Mouse (Mus musculus) splenic B cell, adult 2 months (primary cell): Measurements from ENCODE around the gene Acy3.
"Not testable (repeated sequence)": the region's sequence is repeated elsewhere in the genome, so short reads cannot be mapped to it uniquely, and the experiment has no call there.

ENCODE experiments used
- DNase-seq: peaks from one replicate; pipeline ENCODE4 v3.0.0-alpha.2; 2011; ENCODE audit warnings: low read depth, low spot score
- H3K27me3 ChIP-seq: 2 replicates; pipeline ENCODE4 v1.6.1; 2012; ENCODE audit warnings: mild to moderate bottlenecking, low read length, moderate library complexity, mixed read lengths; ENCODE audit not compliant: control insufficient read depth, poor library complexity, insufficient read depth, severe bottlenecking
- H3K36me3 ChIP-seq: 2 replicates; pipeline ENCODE4 v1.6.1; 2012; ENCODE audit warnings: mild to moderate bottlenecking, low read length, moderate library complexity, mixed read lengths; ENCODE audit not compliant: control insufficient read depth, poor library complexity, insufficient read depth, severe bottlenecking

Acy3 gene

DNA sequence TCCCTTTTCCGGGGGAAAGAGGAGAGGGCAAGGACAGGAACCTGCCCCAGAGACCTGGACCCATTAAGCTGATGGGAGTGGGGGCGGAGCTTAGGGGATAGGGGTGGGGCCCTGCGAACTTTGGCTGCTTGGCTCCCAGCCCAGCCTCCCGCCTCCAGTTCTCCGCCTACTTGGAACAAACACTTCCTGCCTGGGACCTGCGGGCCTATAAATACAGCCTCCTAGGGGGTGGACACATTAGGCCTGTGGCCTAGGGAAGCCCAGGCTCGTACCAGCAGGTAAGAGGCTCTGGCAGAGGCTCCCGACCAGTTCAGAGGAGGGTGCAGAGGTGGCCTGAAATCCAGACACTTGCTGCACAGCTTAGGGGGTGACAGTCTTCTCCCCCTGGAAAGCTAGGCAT, at the start of gene Acy3:
Gene Acy3 (plus strand): TSS at position 237 of the 400 bp plus-strand sequence.
- H3K36me3 ChIP-seq = no peaks in the 10 kb centered on the region
- no peaks in the 10 kb centered on the region for H3K27me3 ChIP-seq
- no peak for DNase-seq

DNA sequence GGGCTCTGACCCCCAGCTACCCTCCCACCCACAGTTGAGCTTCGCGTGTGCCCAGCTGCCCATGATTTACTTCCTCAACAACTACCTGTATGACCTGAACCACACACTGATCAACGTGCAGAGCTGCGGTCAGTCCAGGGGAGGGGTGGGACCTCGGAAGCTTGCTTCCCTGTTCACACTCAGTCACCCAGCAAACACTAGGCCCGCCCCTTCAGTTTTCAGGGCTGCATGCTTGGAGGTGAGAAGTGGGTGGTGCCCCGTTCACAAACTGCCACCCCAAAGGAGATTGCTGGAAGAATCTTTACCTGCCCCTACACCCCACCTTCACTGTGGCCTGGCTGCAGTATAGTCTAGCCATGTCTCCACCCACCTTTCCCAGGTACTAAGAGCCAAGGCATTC, 44.1 kb upstream of the Acy3 start:
- H3K36me3 ChIP-seq = peaks cover 19% of the 10 kb centered on the region
- no peaks in the 10 kb centered on the region; the same call in 1 of the 2 replicates for H3K27me3 ChIP-seq
- peak; percentile 59 for DNase-seq

- peak; percentile 94 for DNase-seq
- Histone ChIP-seq H3K27me3 (no peaks in the 10 kb centered on the region; the same call in 1 of the 2 replicates), H3K36me3 (peaks cover 28% of the 10 kb centered on the region)
Measured at GRCm38 (mm10) chr19:3942986-3943735, 43.2 kb upstream of the Acy3 start.

DNA sequence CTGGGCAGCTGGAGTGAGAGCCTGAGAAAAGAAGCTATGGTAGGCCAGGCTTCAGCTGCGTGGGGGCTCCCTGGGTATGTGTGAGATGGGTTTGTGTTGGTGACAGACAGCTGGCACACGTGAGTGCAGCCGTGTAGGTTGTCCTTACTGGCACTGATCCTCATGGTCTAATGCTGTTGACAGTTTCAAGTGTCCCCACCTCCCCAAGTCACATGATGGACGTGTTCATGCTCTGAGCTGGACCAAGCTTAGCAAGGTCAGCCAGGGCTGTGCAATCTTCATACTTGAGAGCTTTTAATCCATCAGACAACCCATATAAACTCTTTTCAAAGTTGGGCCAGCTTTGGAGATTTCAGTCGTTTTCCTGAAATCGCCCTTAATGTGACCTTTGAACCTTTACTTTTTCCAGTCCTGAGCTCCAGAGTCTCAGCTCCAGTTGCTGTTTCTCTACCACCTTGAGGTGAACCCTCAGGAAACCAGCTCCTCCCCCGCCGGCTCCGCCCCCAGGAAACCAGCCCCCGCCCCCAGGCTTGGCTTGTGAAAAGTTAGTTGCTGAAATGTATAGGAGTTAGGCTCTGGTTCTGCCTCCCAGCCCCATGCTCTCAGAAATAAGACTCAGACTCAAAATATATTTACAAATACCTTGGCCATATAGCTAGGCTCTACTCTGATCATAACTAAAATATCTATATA, 40.4 kb upstream of the Acy3 start:
- no peaks in the 10 kb centered on the region; the same call in 1 of the 2 replicates for H3K27me3 ChIP-seq
- peaks cover 41% of the 10 kb centered on the region for H3K36me3 ChIP-seq
- peak; percentile 59 for DNase-seq

- no peaks in the 10 kb centered on the region; the same call in 1 of the 2 replicates for H3K27me3 ChIP-seq
- DNase-seq = peak; percentile 81
Measured at GRCm38 (mm10) chr19:3946715-3947114, 39.7 kb upstream of the Acy3 start.

DNA sequence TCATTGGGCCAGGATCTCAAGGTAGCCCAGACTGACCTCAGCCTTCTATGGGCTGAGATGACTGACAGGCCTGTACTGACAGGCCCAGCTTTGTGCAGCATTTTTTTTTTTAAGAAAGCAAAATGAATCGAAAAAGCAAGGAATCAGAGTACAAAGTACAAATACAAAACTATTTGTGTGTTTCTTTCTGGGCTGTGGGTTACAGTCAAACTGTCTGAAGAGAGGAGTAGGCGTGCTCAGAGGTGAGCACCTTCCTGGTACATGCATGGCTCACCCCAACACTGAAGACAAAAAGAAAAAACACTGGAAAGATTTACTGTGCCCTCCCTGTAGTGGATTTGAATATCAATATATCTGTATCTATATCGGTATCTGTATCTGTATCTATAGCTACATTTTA, 38.6 kb upstream of the Acy3 start:
- no peaks in the 10 kb centered on the region; the same call in 1 of the 2 replicates for H3K27me3 ChIP-seq
- DNase-seq = no peak
- H3K36me3 ChIP-seq = peaks cover 36% of the 10 kb centered on the region

More at GRCm38 (mm10) chr19:3946715-3947114, 39.7 kb upstream of the Acy3 start:
- H3K36me3 ChIP-seq = peaks cover 41% of the 10 kb centered on the region

DNA sequence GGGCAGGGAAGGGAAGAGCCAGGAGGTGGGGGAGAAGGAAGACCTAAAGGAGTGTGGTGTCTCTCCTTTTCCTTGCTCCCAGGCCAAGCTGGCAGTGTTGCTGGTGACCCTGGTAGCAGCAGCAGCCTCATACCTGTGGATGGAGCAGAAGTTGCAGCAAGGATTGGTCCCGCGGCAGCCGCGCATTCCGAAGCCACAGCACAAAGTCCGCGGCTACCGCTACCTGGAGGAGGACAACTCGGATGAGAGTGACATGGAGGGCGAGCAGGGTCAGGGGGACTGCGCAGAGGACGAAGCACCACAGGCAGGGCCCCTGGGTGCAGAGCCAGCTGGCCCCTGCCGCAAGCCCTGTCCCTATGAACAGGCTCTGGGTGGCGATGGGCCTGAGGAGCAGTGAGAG, 37.8 kb upstream of the Acy3 start:
- H3K36me3 ChIP-seq = peaks cover 36% of the 10 kb centered on the region
- H3K27me3 ChIP-seq = no peaks in the 10 kb centered on the region
- DNase-seq = no peak

GRCm38 (mm10) chr19:3950331-3950730, 36.0 kb upstream of the Acy3 start:
- DNase-seq = no peak
- H3K36me3 ChIP-seq = peaks cover 33% of the 10 kb centered on the region
- H3K27me3 ChIP-seq = no peaks in the 10 kb centered on the region

- H3K27me3 ChIP-seq = no peaks in the 10 kb centered on the region
Measured at GRCm38 (mm10) chr19:3951461-3951860, 34.9 kb upstream of the Acy3 start.

GRCm38 (mm10) chr19:3952099-3952498, 34.3 kb upstream of the Acy3 start:
- Histone ChIP-seq H3K36me3 (peaks cover 26% of the 10 kb centered on the region), H3K27me3 (no peaks in the 10 kb centered on the region)
- no peak for DNase-seq

More at GRCm38 (mm10) chr19:3951461-3951860, 34.9 kb upstream of the Acy3 start:
- H3K36me3 ChIP-seq = peaks cover 33% of the 10 kb centered on the region
- peak; percentile 31 for DNase-seq

DNA sequence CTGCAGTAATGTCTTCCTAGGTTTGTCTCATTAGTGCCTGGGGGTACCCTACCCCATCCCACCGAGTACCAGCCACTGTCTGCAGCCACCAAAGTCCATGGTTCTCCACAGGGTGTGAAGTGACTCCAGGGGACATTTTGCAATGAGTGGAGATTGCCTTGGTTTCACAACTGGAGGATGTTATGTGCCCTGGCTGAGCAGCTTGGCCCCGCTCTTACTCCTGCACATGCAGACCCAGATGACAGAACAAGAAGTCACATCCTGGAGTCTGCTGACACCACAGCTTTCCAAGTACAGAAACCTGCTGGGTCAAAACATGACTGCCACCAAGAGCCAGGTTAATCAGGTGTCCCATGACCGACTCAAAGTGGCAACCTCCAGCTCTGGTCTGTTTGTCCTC, 31.3 kb upstream of the Acy3 start:
- Histone ChIP-seq H3K36me3 (peaks cover 2% of the 10 kb centered on the region; the same call in 1 of the 2 replicates), H3K27me3 (no peaks in the 10 kb centered on the region)
- DNase-seq = no peak

DNA sequence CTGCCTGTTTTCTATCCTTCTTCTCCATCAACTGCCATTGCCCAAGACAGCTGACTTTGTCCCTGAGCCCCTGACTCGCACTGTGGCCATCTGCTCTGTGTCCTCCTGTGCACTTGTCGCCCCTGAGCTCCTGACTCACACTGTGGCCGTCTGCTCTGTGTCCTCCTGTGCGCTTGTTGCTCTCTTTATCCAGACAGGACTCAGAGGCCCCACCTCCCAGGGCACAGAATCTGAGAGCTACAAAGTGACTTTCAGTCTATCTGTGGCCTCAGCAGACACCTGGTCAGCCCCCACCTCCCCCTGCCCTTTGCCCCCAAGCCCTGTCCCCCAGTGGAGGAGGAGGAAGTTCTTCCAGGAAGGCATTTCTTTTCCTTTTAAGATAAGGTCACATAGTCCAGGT, 30.6 kb upstream of the Acy3 start:
- H3K36me3 ChIP-seq = peaks cover 2% of the 10 kb centered on the region; the same call in 1 of the 2 replicates
- no peak for DNase-seq
- no peaks in the 10 kb centered on the region for H3K27me3 ChIP-seq

DNA sequence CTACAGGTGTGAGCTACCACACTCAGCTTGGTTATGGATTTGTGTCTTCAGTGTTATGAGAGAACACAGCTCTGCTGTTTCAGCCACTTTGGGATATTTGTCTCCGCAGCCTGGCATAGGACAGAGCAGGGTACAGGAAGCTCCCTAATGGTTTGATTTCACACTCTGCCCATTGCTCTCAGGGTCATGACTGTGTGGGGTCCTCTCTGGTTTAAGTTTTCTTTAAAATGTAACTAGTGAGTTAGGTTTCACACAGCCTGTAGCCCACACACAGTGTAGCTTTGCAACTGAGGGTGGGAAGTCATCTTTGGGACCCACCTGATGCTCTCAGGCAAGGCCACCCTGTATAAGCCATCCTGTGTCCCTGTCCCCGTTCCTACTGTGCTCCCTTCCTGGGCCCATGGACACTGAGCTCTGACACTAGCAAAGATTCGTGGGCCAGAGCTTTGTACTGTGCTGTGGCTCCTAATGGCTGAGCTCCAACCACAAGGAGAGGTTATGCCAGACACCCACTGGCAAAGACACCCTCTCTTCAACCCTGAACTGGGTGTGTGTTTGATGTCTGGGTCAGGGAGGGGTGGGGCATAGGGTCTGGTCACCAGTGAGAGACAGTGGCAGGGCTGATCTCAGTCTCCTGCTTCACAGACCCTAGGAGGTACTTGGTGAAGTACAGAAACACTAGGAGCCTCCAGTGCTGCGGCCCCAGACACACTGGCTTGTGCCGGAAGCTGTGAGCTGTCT, 28.9 kb upstream of the Acy3 start:
- not testable (repeated sequence) for H3K36me3 ChIP-seq

GRCm38 (mm10) chr19:3958470-3958869, 27.9 kb upstream of the Acy3 start, which contains the start of gene Aldh3b3:
Gene Aldh3b3 (plus strand): TSS chr19:3958645.
- DNase-seq = no peak
- H3K36me3 ChIP-seq = no peaks in the 10 kb centered on the region

More for the DNA sequence above, 28.9 kb upstream of the Acy3 start:
- not testable (repeated sequence) for H3K27me3 ChIP-seq, DNase-seq

More at GRCm38 (mm10) chr19:3958470-3958869, 27.9 kb upstream of the Acy3 start, which contains the start of gene Aldh3b3:
- H3K27me3 ChIP-seq = no peaks in the 10 kb centered on the region
